Mouse (Mus musculus): ENCODE measurements at regions not wholly inside any gene's neighbourhood (a gene's known extent, or its start where the extent isn't known, plus 50 kb on each side); places are given as distances from the start of the nearest gene placed in this dataset.

GRCm38 (mm10) chr1:119317006-119317405, 105.0 kb downstream of the Inhbb start:
- TF ChIP-seq CTCF (IDR thresholded peaks at IDR 0.05; ENCODE audit: extremely low read depth, insufficient read depth, low read length): no peak
- TF ChIP-seq POLR2A (IDR thresholded peaks at IDR 0.05; ENCODE audit: extremely low read depth, insufficient read depth, low read length): no peak
